Mouse (Mus musculus): ENCODE results near the gene Clgn. TPM values are rescaled to one million over a fixed set of nuclear protein-coding genes. Genes with fewer than 3 reads are reported as not detected.

Gene Clgn
- polyA plus RNA-seq, 1 experiment: 0.01 TPM

DNA sequence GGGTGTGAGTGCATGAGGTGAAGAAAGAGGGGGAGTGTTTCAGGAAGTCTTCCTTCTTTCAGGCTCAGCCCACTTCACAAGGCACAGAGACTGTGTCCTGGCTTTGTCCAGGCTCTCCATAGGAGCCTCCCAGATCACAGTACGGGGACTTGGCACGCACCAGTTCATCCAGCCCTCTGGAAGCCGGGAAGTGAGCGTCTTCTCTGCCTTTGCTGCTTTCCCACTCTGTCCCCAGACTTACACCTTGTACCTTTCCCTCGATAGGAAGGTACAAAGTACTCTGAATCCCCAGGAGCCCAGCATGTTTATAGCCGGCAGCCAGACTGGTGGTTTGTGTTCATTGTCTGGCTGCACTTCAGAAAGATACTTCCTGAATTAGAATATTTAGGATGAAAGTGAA is 67.5 kb downstream of the Clgn start:
- no peak overlapping the region for H3K27ac ChIP-seq (ENCODE audit: insufficient read depth, low read length)
- H3K36me3 ChIP-seq (ENCODE audit: control insufficient read depth, insufficient read depth, low read length): no peaks in the 10 kb centered on the region
- TF ChIP-seq POLR2A (IDR thresholded peaks at IDR 0.05; ENCODE audit: low read depth, low read length) (no peak), CTCF (IDR thresholded peaks at IDR 0.05; ENCODE audit: extremely low read depth, insufficient read depth, insufficient read length, insufficient replicate concordance) (no peak)
- no peaks in the 10 kb centered on the region for H3K4me1 ChIP-seq (ENCODE audit: control insufficient read depth, insufficient read depth, insufficient read length)
- H3K4me3 ChIP-seq (ENCODE audit: extremely low read depth, insufficient read depth, insufficient read length): no peak overlapping the region
- no peak for DNase-seq (ENCODE audit: low read depth in 1 of 2, low spot score in 2 of 2)
- 71% methylated on average over 6 of the region's 6 CpGs for WGBS
- no peaks in the 10 kb centered on the region for H3K27me3 ChIP-seq (ENCODE audit: control insufficient read depth, insufficient read depth, low read length)

DNA sequence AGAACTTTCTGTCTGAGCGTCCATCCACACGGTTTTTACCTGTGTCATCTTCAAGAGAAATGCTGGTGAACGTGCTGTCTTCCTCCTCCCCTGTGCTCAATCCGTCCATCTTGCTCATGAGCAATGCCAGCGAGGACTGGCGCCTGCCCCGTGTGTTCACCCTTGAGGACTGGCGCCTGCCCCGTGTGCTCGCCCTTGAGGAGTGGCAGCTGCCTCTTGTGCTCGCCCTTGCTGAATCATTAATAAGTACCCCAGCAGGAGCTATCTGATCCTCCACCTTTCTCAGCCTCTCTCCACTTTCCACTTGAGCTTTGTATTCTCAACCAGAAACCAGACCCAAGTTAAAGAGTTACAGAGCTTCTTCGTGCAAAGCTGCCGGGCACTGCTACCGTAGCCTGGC is 68.6 kb downstream of the Clgn start, which contains the start of gene Scoc:
Gene Scoc (minus strand): TSS at position 170 of the 400 bp plus-strand sequence.
- DNase-seq (ENCODE audit: low read depth in 1 of 2, low spot score in 2 of 2): no peak
- H3K4me3 ChIP-seq (ENCODE audit: extremely low read depth, insufficient read depth, insufficient read length): no peak within 1 kb of the TSS
- TF ChIP-seq POLR2A (IDR thresholded peaks at IDR 0.05; ENCODE audit: low read depth, low read length) (no peak), CTCF (IDR thresholded peaks at IDR 0.05; ENCODE audit: extremely low read depth, insufficient read depth, insufficient read length, insufficient replicate concordance) (no peak)

DNA sequence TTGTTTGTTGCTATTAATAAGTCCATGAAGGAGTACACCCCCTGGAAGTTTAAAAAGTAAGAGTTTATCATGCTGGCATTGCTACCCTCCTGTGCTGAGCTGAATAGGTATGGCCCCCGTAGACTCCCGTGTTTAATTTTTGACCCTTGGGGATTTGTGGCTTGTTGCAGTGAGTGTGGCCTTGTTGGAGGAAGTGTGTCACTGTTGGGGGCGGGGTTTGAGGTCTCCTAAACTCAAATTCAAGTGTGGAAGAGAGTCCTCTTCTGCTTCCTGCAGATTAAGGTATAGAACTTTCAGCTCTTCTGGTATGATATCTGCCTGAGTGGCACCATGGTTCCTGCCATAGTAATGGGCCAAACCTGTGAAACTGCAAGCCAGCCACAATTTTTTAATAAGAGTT is 69.9 kb downstream of the Clgn start:
- TF ChIP-seq POLR2A (IDR thresholded peaks at IDR 0.05; ENCODE audit: low read depth, low read length) (no peak), CTCF (IDR thresholded peaks at IDR 0.05; ENCODE audit: extremely low read depth, insufficient read depth, insufficient read length, insufficient replicate concordance) (no peak)
- no peak for DNase-seq (ENCODE audit: low read depth in 1 of 2, low spot score in 2 of 2)
- 19% methylated on average over 3 of the region's 3 CpGs for WGBS

More for the DNA sequence above, 68.6 kb downstream of the Clgn start, which contains the start of gene Scoc:
- Histone ChIP-seq H3K36me3 (ENCODE audit: control insufficient read depth, insufficient read depth, low read length) (no peaks in the 10 kb centered on the region), H3K27ac (ENCODE audit: insufficient read depth, low read length) (no peak within 1 kb of the TSS), H3K27me3 (ENCODE audit: control insufficient read depth, insufficient read depth, low read length) (no peaks in the 10 kb centered on the region), H3K4me1 (ENCODE audit: control insufficient read depth, insufficient read depth, insufficient read length) (no peaks in the 10 kb centered on the region)
- WGBS: 88% methylated on average over 14 of the region's 14 CpGs

More for the DNA sequence above, 69.9 kb downstream of the Clgn start:
- no peaks in the 10 kb centered on the region for H3K27me3 ChIP-seq (ENCODE audit: control insufficient read depth, insufficient read depth, low read length)
- no peaks in the 10 kb centered on the region for H3K36me3 ChIP-seq (ENCODE audit: control insufficient read depth, insufficient read depth, low read length)
- H3K27ac ChIP-seq (ENCODE audit: insufficient read depth, low read length): no peak overlapping the region
- H3K4me1 ChIP-seq (ENCODE audit: control insufficient read depth, insufficient read depth, insufficient read length): no peaks in the 10 kb centered on the region
- H3K4me3 ChIP-seq (ENCODE audit: extremely low read depth, insufficient read depth, insufficient read length): no peak overlapping the region

Other genes with a start within 250 kb of the Clgn start
- 18.5 and 23.6 TPM in 2 replicates for gene Tbc1d9, start 224.5 kb upstream of the Clgn start, polyA plus RNA-seq (2012; rRNA removed)
- 1.8 and 2.9 TPM in 2 replicates for gene Gm10645, start 223.7 kb upstream of the Clgn start, polyA plus RNA-seq (2012; rRNA removed)
- 0.15 TPM in 1 of 2 replicates, not detected in the other for gene Ucp1, start 99.5 kb upstream of the Clgn start, polyA plus RNA-seq (2012; rRNA removed)
- 1.1 and 1.3 TPM in 2 replicates for gene Elmod2, start 57.4 kb upstream of the Clgn start, polyA plus RNA-seq (2012; rRNA removed)
- gene Mgat4d, start 41.4 kb upstream of the Clgn start, polyA plus RNA-seq (2012; rRNA removed): not detected in 2 replicates
- 1.9 and 2.0 TPM in 2 replicates for gene Scoc, start 68.5 kb downstream of the Clgn start, polyA plus RNA-seq (2012; rRNA removed)
- gene Olfr370, start 145.9 kb downstream of the Clgn start, polyA plus RNA-seq (2012; rRNA removed): not detected in 2 replicates
- 169 and 246 TPM in 2 replicates for gene Ndufb7, start 176.8 kb downstream of the Clgn start, polyA plus RNA-seq (2012; rRNA removed)
- 309 and 381 TPM in 2 replicates for gene Tecr, start 218.1 kb downstream of the Clgn start, polyA plus RNA-seq (2012; rRNA removed)
- gene Dnajb1, start 218.3 kb downstream of the Clgn start, polyA plus RNA-seq (2012; rRNA removed): 24.9 and 30.8 TPM in 2 replicates

Measured in spleen, adult 2 months (tissue).